Mouse (Mus musculus): Measurements from ENCODE around the gene C5ar1. TPM values are rescaled to one million over a fixed set of nuclear protein-coding genes. Genes with fewer than 3 reads are reported as not detected.
"Not testable (repeated sequence)": the region's sequence is repeated elsewhere in the genome, so short reads cannot be mapped to it uniquely, and the experiment has no call there.

Gene C5ar1
- polyA plus RNA-seq (2015; fragmentation: Nextera tagmentation; extraction: Ambion mirVana): 2.1 and 2.4 TPM in 2 replicates

- Histone ChIP-seq H3K27me3 (replicated peaks; ENCODE audit: control insufficient read depth, insufficient read depth, low read length) (no peaks in the 10 kb centered on the region), H3K36me3 (ENCODE audit: control insufficient read depth, insufficient read depth, low read length) (no peaks in the 10 kb centered on the region), H3K4me1 (ENCODE audit: control insufficient read depth, insufficient read depth, low read depth, low read length) (no peaks in the 10 kb centered on the region), H3K9me3 (ENCODE audit: control insufficient read depth, low read length) (no peaks in the 10 kb centered on the region), H3K27ac (ENCODE audit: low read depth, low read length) (no peak within 1 kb of the TSS), H3K4me3 (ENCODE audit: low read length) (no peak within 1 kb of the TSS), H3K9ac (ENCODE audit: low read depth, low read length) (no peak within 1 kb of the TSS), H3K4me2 (ENCODE audit: low read length) (no peak within 1 kb of the TSS)
- 87% methylated on average over 5 of the region's 5 CpGs for WGBS
- no peak for ATAC-seq
Observed at GRCm38 (mm10) chr7:16259110-16259590, at the start of gene C5ar1. TSS of gene C5ar1 (minus strand) at chr7:16259540.

GRCm38 (mm10) chr7:16308555-16309317, 49.4 kb upstream of the C5ar1 start:
- Histone ChIP-seq H3K4me1 (ENCODE audit: control insufficient read depth, insufficient read depth, low read depth, low read length) (peaks cover 38% of the 10 kb centered on the region), H3K4me3 (ENCODE audit: low read length) (peak overlapping the region; percentile 71), H3K36me3 (ENCODE audit: control insufficient read depth, insufficient read depth, low read length) (no peaks in the 10 kb centered on the region), H3K9me3 (ENCODE audit: control insufficient read depth, low read length) (no peaks in the 10 kb centered on the region), H3K27me3 (replicated peaks; ENCODE audit: control insufficient read depth, insufficient read depth, low read length) (no peaks in the 10 kb centered on the region), H3K9ac (ENCODE audit: low read depth, low read length) (peak overlapping the region; percentile 92), H3K4me2 (ENCODE audit: low read length) (peak overlapping the region; percentile 93), H3K27ac (ENCODE audit: low read depth, low read length) (no peak overlapping the region; the same call in 1 of the 2 replicates)
- ATAC-seq: no peak
- WGBS: 38% methylated on average over 16 of the region's 16 CpGs

GRCm38 (mm10) chr7:16308093-16308492, 48.8 kb upstream of the C5ar1 start, which contains the start of gene Bbc3:
TSS of gene Bbc3 (plus strand) at chr7:16308393.
- H3K9me3 ChIP-seq (ENCODE audit: control insufficient read depth, low read length); H3K36me3 ChIP-seq (ENCODE audit: control insufficient read depth, insufficient read depth, low read length); H3K27ac ChIP-seq (ENCODE audit: low read depth, low read length); ATAC-seq; H3K27me3 ChIP-seq (replicated peaks; ENCODE audit: control insufficient read depth, insufficient read depth, low read length): not testable (repeated sequence)
- peak within 1 kb of the TSS; percentile 93 for H3K4me2 ChIP-seq (ENCODE audit: low read length)
- H3K4me1 ChIP-seq (ENCODE audit: control insufficient read depth, insufficient read depth, low read depth, low read length): peaks cover 33% of the 10 kb centered on the region
- peak within 1 kb of the TSS; percentile 92 for H3K9ac ChIP-seq (ENCODE audit: low read depth, low read length)
- 81% methylated on average over 1 of the region's 1 CpGs for WGBS
- H3K4me3 ChIP-seq (ENCODE audit: low read length): peak within 1 kb of the TSS; percentile 71

GRCm38 (mm10) chr7:16307141-16307540, 47.8 kb upstream of the C5ar1 start:
- not testable (repeated sequence) for H3K9ac ChIP-seq (ENCODE audit: low read depth, low read length); ATAC-seq
- WGBS: 79% methylated on average over 6 of the region's 6 CpGs

GRCm38 (mm10) chr7:16299419-16300035, 40.2 kb upstream of the C5ar1 start:
- ATAC-seq: peak; percentile 95
- under 1% methylated on average over 43 of the region's 52 CpGs for WGBS

More at GRCm38 (mm10) chr7:16307141-16307540, 47.8 kb upstream of the C5ar1 start:
- H3K36me3 ChIP-seq (ENCODE audit: control insufficient read depth, insufficient read depth, low read length); H3K27ac ChIP-seq (ENCODE audit: low read depth, low read length); H3K4me2 ChIP-seq (ENCODE audit: low read length); H3K4me3 ChIP-seq (ENCODE audit: low read length); H3K27me3 ChIP-seq (replicated peaks; ENCODE audit: control insufficient read depth, insufficient read depth, low read length); H3K9me3 ChIP-seq (ENCODE audit: control insufficient read depth, low read length): not testable (repeated sequence)
- H3K4me1 ChIP-seq (ENCODE audit: control insufficient read depth, insufficient read depth, low read depth, low read length): peaks cover 23% of the 10 kb centered on the region

DNA sequence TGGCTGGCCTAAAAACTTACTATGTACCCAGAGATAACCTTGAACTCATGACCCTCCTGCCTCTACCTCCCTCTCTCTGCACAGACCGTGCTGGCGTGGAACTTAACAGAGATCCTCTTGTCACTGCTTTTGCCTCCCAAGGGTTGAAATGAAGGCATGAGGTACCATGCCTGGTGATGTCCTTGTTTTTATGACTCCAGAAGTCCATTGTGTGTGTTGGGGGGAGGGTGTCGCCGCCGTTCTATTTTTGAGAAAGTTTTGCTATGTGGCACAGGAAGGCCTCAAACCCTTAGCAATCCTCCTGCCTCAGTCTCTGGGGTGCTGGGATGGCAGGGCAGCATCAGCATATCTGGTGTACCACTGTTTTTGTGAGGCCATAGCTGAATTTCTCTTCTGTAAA, 39.6 kb upstream of the C5ar1 start:
- peak overlapping the region; percentile 50 for H3K4me3 ChIP-seq (ENCODE audit: low read length)
- H3K27ac ChIP-seq (ENCODE audit: low read depth, low read length): peak overlapping the region; percentile 75
- ATAC-seq: no peak
- peaks cover 26% of the 10 kb centered on the region for H3K4me1 ChIP-seq (ENCODE audit: control insufficient read depth, insufficient read depth, low read depth, low read length)
- WGBS: 74% methylated on average over 5 of the region's 5 CpGs
- no peaks in the 10 kb centered on the region for H3K9me3 ChIP-seq (ENCODE audit: control insufficient read depth, low read length)
- H3K27me3 ChIP-seq (replicated peaks; ENCODE audit: control insufficient read depth, insufficient read depth, low read length): no peaks in the 10 kb centered on the region
- H3K4me2 ChIP-seq (ENCODE audit: low read length): peak overlapping the region; percentile 83
- peak overlapping the region; percentile 65; the same call in 1 of the 2 replicates for H3K9ac ChIP-seq (ENCODE audit: low read depth, low read length)
- no peaks in the 10 kb centered on the region for H3K36me3 ChIP-seq (ENCODE audit: control insufficient read depth, insufficient read depth, low read length)

More at GRCm38 (mm10) chr7:16299419-16300035, 40.2 kb upstream of the C5ar1 start:
- Histone ChIP-seq H3K27me3 (replicated peaks; ENCODE audit: control insufficient read depth, insufficient read depth, low read length) (no peaks in the 10 kb centered on the region), H3K36me3 (ENCODE audit: control insufficient read depth, insufficient read depth, low read length) (no peaks in the 10 kb centered on the region), H3K4me2 (ENCODE audit: low read length) (peak overlapping the region; percentile 83), H3K27ac (ENCODE audit: low read depth, low read length) (peak overlapping the region; percentile 82), H3K4me3 (ENCODE audit: low read length) (peak overlapping the region; percentile 50), H3K4me1 (ENCODE audit: control insufficient read depth, insufficient read depth, low read depth, low read length) (peaks cover 26% of the 10 kb centered on the region), H3K9me3 (ENCODE audit: control insufficient read depth, low read length) (no peaks in the 10 kb centered on the region), H3K9ac (ENCODE audit: low read depth, low read length) (peak overlapping the region; percentile 71)

- H3K27ac ChIP-seq (ENCODE audit: low read depth, low read length): no peak overlapping the region
- H3K9ac ChIP-seq (ENCODE audit: low read depth, low read length): no peak overlapping the region; the same call in 1 of the 2 replicates
- H3K36me3 ChIP-seq (ENCODE audit: control insufficient read depth, insufficient read depth, low read length): no peaks in the 10 kb centered on the region
- no peaks in the 10 kb centered on the region for H3K27me3 ChIP-seq (replicated peaks; ENCODE audit: control insufficient read depth, insufficient read depth, low read length)
- ATAC-seq: no peak
- WGBS: 72% methylated on average over 2 of the region's 2 CpGs
- H3K9me3 ChIP-seq (ENCODE audit: control insufficient read depth, low read length): no peaks in the 10 kb centered on the region
- H3K4me3 ChIP-seq (ENCODE audit: low read length): no peak overlapping the region
- H3K4me2 ChIP-seq (ENCODE audit: low read length): no peak overlapping the region; the same call in 1 of the 2 replicates
- H3K4me1 ChIP-seq (ENCODE audit: control insufficient read depth, insufficient read depth, low read depth, low read length): peaks cover 26% of the 10 kb centered on the region
Observed at GRCm38 (mm10) chr7:16297616-16298015, 38.3 kb upstream of the C5ar1 start.

DNA sequence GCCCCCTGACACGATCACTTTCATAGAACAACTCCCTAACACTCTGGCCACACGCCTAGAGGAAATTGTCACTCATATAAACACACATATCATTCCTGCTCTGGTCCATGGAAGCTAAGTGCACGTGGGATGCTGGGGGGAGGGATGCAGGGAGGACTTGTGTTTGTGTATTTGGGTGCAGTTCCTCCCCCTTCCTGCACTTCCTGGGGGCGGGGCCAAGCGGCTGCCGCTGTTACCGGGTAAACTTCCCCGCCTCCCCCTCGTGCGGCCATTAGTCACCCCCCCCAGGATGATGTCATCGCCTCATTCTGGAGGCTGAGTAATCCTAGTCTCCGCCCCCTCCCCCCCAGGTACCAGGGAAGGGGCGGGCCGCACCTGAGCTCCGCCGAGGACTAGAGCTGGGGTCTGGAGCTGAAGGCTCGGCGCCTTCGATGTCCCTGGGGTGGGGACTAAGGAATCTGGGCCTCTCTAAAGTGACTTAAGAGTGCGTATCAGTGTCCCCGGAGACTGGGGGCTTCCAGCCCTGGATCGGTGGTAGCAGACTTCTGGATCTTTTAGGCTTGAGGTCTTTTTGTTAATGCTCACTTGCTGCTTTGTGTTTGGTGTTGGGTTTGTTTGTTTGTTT, 37.5 kb upstream of the C5ar1 start:
- WGBS: 2% methylated on average over 20 of the region's 22 CpGs
- Histone ChIP-seq H3K9ac (ENCODE audit: low read depth, low read length) (peak overlapping the region; percentile 60), H3K4me2 (ENCODE audit: low read length) (peak overlapping the region; percentile 86), H3K36me3 (ENCODE audit: control insufficient read depth, insufficient read depth, low read length) (no peaks in the 10 kb centered on the region), H3K4me1 (ENCODE audit: control insufficient read depth, insufficient read depth, low read depth, low read length) (peaks cover 26% of the 10 kb centered on the region), H3K9me3 (ENCODE audit: control insufficient read depth, low read length) (no peaks in the 10 kb centered on the region), H3K4me3 (ENCODE audit: low read length) (peak overlapping the region; percentile 42), H3K27me3 (replicated peaks; ENCODE audit: control insufficient read depth, insufficient read depth, low read length) (no peaks in the 10 kb centered on the region), H3K27ac (ENCODE audit: low read depth, low read length) (peak overlapping the region; percentile 67)
- ATAC-seq: peak; percentile 9; the same call in 1 of the 2 replicates
